Mouse (Mus musculus): Measurements from ENCODE around the gene Magel2. TPM values are rescaled to one million over a fixed set of nuclear protein-coding genes. Genes with fewer than 3 reads are reported as not detected.

The Magel2 gene
- total RNA-seq (2018; cell fraction: chromatin; rRNA removed): not detected
- not detected for total RNA-seq (2018; cell fraction: cytosol; rRNA removed)
- total RNA-seq (2018; cell fraction: nucleus; rRNA removed): not detected
- polyA plus RNA-seq (2018): not detected in 3 replicates

DNA sequence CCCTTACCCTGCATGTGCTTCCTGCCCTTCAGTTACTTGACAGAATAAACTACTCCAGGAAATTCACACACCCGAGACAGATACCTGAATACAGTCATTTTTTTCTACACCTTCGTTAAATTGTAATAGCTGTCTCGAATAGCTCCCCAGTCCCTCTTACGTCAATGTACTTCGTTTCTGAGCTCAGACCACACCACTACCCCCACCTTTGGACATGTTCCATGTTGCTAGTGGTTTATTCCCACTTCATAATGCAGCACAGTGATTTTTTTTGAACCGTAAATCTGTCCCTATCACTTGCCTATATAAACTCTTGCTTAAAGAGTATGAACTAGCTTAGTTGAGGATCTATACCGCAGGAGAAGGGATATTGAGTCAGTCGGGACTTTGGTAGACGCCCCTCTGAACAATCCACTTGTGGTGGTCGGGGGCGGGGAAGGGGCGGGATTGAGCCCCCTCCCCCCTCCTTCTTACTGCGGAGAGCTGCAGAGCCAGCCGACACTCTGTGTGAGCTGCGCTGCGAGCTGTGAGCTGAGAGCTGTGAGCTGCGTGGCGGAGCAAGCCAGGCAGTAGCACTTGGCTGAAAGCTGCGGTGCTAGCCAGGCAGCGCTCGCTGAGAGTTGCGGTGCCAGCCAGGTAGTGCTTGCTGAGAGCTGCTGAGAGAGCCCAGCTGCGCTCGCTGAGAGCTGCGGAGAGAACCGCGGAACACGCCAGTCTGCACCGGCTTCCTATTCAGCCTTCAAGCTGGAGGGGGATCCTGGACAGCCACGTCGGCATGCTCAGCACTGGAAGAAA is at the start of gene Magel2:
Gene Magel2, plus strand, starts transcription at position 501 of the 795 bp plus-strand sequence.
- no peaks in the 10 kb centered on the region for H3K36me3 ChIP-seq (ENCODE audit: inconsistent target)
- H3K79me2 ChIP-seq (ENCODE audit: inconsistent target): no peaks in the 10 kb centered on the region
- 25% methylated on average over 29 of the region's 31 CpGs for WGBS (ENCODE audit: missing documents)
- no peak within 1 kb of the TSS for H3K4me3 ChIP-seq (ENCODE audit: inconsistent target)
- H3K27ac ChIP-seq: no peak within 1 kb of the TSS

DNA sequence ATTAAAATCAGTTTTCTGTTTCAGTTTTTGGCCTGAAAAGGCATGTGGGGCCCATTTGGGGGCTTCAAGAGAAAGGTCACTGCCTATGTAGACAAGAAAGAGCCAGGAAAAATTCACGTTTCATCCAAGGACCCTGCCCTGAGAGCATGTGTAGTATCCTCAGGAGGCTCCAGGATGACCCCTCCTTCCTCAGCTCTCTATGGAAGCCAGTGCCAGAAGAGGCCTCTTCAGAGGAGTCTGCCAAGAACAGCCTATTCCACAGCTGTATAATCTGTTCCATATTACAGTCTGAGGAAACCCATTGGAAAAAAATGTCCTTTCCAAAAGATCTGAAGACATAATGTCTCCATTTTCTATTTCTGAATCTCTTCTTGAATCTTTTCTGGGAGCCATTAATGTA is 31.4 kb upstream of the Magel2 start:
- Histone ChIP-seq H3K79me2 (ENCODE audit: inconsistent target) (no peaks in the 10 kb centered on the region), H3K36me3 (ENCODE audit: inconsistent target) (no peaks in the 10 kb centered on the region), H3K4me3 (ENCODE audit: inconsistent target) (no peak overlapping the region), H3K27ac (no peak overlapping the region)
- 21% methylated on average over 1 of the region's 1 CpGs for WGBS (ENCODE audit: missing documents)

DNA sequence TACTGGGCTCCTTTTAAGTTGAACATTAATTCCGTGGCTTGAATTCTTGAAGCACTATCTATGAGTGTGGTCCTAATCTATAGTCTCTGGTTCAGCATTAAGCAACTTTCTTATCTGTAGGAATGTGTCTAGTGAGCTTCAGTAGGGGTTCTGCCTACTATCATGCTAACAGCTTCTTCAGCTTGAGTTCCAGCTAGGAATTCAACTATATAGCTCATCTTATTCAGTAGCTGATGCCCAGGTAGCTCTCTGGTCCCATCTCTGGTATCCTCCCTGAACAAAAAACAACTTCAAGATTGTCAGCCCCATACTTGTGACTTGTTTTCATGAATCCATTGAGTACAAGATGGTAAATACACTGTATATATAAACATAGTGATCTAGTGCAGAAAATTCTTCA is 30.5 kb upstream of the Magel2 start, which contains the start of gene Ndn:
Gene Ndn, plus strand, starts transcription at position 301 of the 400 bp plus-strand sequence.
- H3K27ac ChIP-seq: no peak within 1 kb of the TSS
- 64% methylated on average over 1 of the region's 1 CpGs for WGBS (ENCODE audit: missing documents)
- H3K4me3 ChIP-seq (ENCODE audit: inconsistent target): no peak within 1 kb of the TSS
- H3K79me2 ChIP-seq (ENCODE audit: inconsistent target): no peaks in the 10 kb centered on the region
- no peaks in the 10 kb centered on the region for H3K36me3 ChIP-seq (ENCODE audit: inconsistent target)

GRCm38 (mm10) chr7:62348106-62348803 is 28.6 kb upstream of the Magel2 start:
- no peaks in the 10 kb centered on the region for H3K36me3 ChIP-seq (ENCODE audit: inconsistent target)
- no peak overlapping the region for H3K4me3 ChIP-seq (ENCODE audit: inconsistent target)
- WGBS (ENCODE audit: missing documents): 18% methylated on average over 41 of the region's 42 CpGs
- H3K79me2 ChIP-seq (ENCODE audit: inconsistent target): no peaks in the 10 kb centered on the region
- no peak overlapping the region for H3K27ac ChIP-seq

GRCm38 (mm10) chr7:62348804-62349190 is 28.0 kb upstream of the Magel2 start:
- Histone ChIP-seq H3K27ac (no peak overlapping the region), H3K79me2 (ENCODE audit: inconsistent target) (no peaks in the 10 kb centered on the region), H3K4me3 (ENCODE audit: inconsistent target) (no peak overlapping the region), H3K36me3 (ENCODE audit: inconsistent target) (no peaks in the 10 kb centered on the region)
- WGBS (ENCODE audit: missing documents): 59% methylated on average over 17 of the region's 17 CpGs

- Histone ChIP-seq H3K36me3 (ENCODE audit: inconsistent target) (no peaks in the 10 kb centered on the region), H3K4me3 (ENCODE audit: inconsistent target) (no peak overlapping the region), H3K27ac (no peak overlapping the region), H3K79me2 (ENCODE audit: inconsistent target) (no peaks in the 10 kb centered on the region)
- WGBS (ENCODE audit: missing documents): 68% methylated on average over 8 of the region's 8 CpGs
These were observed 25.5 kb upstream of the Magel2 start for GRCm38 (mm10) chr7:62351266-62351665.

DNA sequence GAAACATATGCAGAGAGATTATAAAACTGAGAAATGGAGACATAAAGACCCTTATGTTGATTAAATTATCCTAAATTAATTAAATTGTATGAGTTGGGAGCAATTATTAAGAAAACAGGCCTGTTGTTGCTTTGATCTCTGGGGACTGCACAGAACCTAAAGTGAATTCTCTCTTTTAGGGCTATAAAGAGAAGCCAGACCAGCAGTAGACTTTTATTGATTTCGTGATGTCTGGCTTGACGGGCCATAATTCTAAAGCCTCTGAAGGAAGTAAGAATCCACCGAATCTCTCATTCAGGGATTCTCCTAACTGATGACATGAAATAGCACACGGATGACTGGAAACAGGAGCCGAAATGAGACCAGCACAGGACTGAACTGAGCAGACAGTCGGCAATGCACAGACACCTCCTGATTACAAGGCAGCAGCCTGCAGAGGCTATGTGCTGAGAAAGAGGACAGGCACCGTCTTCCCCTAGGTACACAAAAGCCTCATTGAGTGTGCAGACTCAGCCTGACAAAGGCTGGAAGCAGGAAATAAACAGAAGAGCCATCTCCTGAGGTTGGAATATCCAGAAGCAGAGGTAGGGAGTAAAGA is 11.7 kb upstream of the Magel2 start:
- WGBS (ENCODE audit: missing documents): 70% methylated on average over 5 of the region's 7 CpGs
- no peak overlapping the region for H3K4me3 ChIP-seq (ENCODE audit: inconsistent target)

GRCm38 (mm10) chr7:62366730-62367129 is 10.1 kb upstream of the Magel2 start:
- 87% methylated on average over 8 of the region's 8 CpGs for WGBS (ENCODE audit: missing documents)
- Histone ChIP-seq H3K36me3 (ENCODE audit: inconsistent target) (no peaks in the 10 kb centered on the region), H3K79me2 (ENCODE audit: inconsistent target) (no peaks in the 10 kb centered on the region), H3K27ac (no peak overlapping the region), H3K4me3 (ENCODE audit: inconsistent target) (no peak overlapping the region)

More for the DNA sequence above, 11.7 kb upstream of the Magel2 start:
- no peaks in the 10 kb centered on the region for H3K36me3 ChIP-seq (ENCODE audit: inconsistent target)
- H3K27ac ChIP-seq: no peak overlapping the region
- no peaks in the 10 kb centered on the region for H3K79me2 ChIP-seq (ENCODE audit: inconsistent target)

DNA sequence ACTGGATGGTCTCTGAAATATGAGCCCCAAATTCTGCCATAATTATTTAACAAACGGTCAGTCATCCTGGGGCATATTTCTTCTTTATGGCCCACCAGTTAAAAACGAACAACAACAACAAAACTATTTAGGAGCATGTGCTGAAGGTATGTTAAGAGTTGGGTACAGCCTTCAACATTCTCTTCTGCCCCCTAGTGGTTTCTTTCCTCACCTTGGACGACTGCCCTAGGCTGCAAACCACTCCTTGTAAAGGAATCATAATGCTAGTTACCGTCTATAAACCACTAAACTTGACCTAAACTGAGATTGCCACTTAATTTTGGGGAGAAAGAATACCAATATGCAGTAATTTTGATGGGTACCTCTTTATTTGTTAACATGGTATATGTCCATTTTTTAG is 1.2 kb upstream of the Magel2 start:
- WGBS (ENCODE audit: missing documents): 27% methylated on average over 4 of the region's 4 CpGs

DNA sequence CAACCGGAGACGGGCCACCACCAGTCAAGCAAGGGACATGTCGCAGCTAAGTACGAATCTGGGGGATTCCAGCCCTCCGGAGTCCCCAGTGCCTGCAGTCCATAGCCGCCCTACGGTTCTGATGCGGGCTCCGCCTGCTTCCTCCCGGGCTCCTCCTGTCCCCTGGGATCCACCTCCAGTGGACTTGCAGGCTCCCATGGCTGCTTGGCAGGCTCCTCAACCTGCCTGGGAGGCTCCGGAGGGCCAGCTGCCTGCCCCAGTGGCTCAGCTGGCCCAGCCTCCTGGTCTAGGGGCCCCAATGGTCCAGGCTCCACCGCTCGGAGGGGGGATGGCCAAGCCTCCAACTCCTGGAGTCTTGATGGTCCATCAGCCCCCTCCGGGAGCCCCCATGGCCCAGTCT is 503 bp downstream of the Magel2 start:
- no peaks in the 10 kb centered on the region for H3K36me3 ChIP-seq (ENCODE audit: inconsistent target)
- 35% methylated on average over 14 of the region's 14 CpGs for WGBS (ENCODE audit: missing documents)

More for the DNA sequence above, 1.2 kb upstream of the Magel2 start:
- Histone ChIP-seq H3K36me3 (ENCODE audit: inconsistent target) (no peaks in the 10 kb centered on the region), H3K79me2 (ENCODE audit: inconsistent target) (no peaks in the 10 kb centered on the region), H3K27ac (no peak overlapping the region), H3K4me3 (ENCODE audit: inconsistent target) (no peak overlapping the region)

DNA sequence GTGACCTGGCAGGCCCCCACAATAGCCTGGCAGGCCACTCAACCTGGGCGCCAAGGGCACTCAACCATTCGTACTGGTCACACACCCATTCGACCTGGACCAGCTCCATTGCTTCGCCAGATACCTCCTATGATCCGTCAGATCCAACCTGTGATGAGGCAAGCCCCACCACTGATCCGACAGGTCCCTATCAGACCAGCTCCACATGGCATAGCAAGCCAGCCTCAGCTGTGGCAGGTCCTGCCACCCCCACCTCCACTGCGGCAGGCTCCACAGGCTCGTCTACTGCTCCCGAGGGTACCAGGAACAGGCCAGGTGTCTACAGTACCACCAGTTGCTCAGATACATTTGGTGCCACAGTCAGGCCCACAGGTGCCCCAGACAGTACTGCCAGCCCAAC is 1.7 kb downstream of the Magel2 start:
- H3K79me2 ChIP-seq (ENCODE audit: inconsistent target): no peaks in the 10 kb centered on the region
- H3K27ac ChIP-seq: no peak overlapping the region
- no peaks in the 10 kb centered on the region for H3K36me3 ChIP-seq (ENCODE audit: inconsistent target)
- H3K4me3 ChIP-seq (ENCODE audit: inconsistent target): no peak overlapping the region
- 82% methylated on average over 9 of the region's 9 CpGs for WGBS (ENCODE audit: missing documents)

More for the DNA sequence above, 503 bp downstream of the Magel2 start:
- Histone ChIP-seq H3K4me3 (ENCODE audit: inconsistent target) (no peak overlapping the region), H3K79me2 (ENCODE audit: inconsistent target) (no peaks in the 10 kb centered on the region), H3K27ac (no peak overlapping the region)

- WGBS (ENCODE audit: missing documents): 0% methylated on average over 2 of the region's 2 CpGs
- Histone ChIP-seq H3K79me2 (ENCODE audit: inconsistent target) (no peaks in the 10 kb centered on the region), H3K4me3 (ENCODE audit: inconsistent target) (no peak overlapping the region), H3K36me3 (ENCODE audit: inconsistent target) (no peaks in the 10 kb centered on the region), H3K27ac (no peak overlapping the region)
These were observed 5.6 kb downstream of the Magel2 start for GRCm38 (mm10) chr7:62382391-62382790.

- Histone ChIP-seq H3K27ac (no peak overlapping the region), H3K36me3 (ENCODE audit: inconsistent target) (no peaks in the 10 kb centered on the region)
- WGBS (ENCODE audit: missing documents): 50% methylated on average over 4 of the region's 4 CpGs
These were observed 11.5 kb downstream of the Magel2 start for GRCm38 (mm10) chr7:62388291-62388690.

DNA sequence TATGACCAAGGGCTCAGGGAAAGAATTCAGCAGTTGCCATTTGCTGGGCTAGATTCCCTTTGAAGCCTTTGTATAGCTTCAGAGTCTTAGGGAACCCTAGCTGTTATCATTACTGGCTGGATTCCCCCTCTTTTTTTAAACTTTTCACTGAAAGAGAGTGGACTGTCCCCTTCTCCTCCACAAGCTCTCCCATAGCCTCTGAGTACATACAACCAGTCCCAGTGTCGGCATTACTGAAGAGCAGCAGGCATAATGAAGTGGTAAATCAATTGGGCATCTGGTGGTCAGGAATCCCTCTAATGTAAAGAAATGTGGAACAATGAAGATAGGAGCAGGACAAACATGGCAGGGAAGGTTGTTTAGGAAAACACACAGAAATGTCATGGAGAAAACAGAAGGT is 15.4 kb downstream of the Magel2 start:
- Histone ChIP-seq H3K36me3 (ENCODE audit: inconsistent target) (no peaks in the 10 kb centered on the region), H3K79me2 (ENCODE audit: inconsistent target) (no peaks in the 10 kb centered on the region), H3K27ac (no peak overlapping the region), H3K4me3 (ENCODE audit: inconsistent target) (no peak overlapping the region)
- WGBS (ENCODE audit: missing documents): 50% methylated on average over 1 of the region's 1 CpGs

More at GRCm38 (mm10) chr7:62388291-62388690, 11.5 kb downstream of the Magel2 start:
- H3K4me3 ChIP-seq (ENCODE audit: inconsistent target): no peak overlapping the region
- no peaks in the 10 kb centered on the region for H3K79me2 ChIP-seq (ENCODE audit: inconsistent target)
